Mouse (Mus musculus) CH12.LX (cell line): ENCODE results near the gene Mrpl48.

ENCODE experiments used
- CHD2 ChIP-seq: IDR thresholded peaks from 2 replicates; pipeline ENCODE4 v1.6.1; 2011; ENCODE audit warnings: low read length, improper control_type of control experiment
- CTCF ChIP-seq, 2 experiments: IDR thresholded peaks in 1 of 2; conservative IDR thresholded peaks in 1 of 2; 2 replicates each; pipeline ENCODE4 v1.5.1; 2011 to 2012; ENCODE audit warnings: low read depth in 2 of 2, low read length in 2 of 2, improper control_type of control experiment in 1 of 2, inconsistent platforms in 1 of 2, mild to moderate bottlenecking in 1 of 2, moderate library complexity in 1 of 2
- IRF4 ChIP-seq: IDR thresholded peaks from 2 replicates; pipeline ENCODE4 v1.6.1; 2014; ENCODE audit warnings: low read depth, mild to moderate bottlenecking, inconsistent platforms, low read length, improper control_type of control experiment

- TF ChIP-seq CTCF (conservative IDR thresholded peaks at IDR 0.05 in 1 of 2, IDR thresholded peaks at IDR 0.05 in 1 of 2; ENCODE audit: low read depth in 2 of 2, low read length in 2 of 2): no peak
- no peak for TF ChIP-seq IRF4
- TF ChIP-seq CHD2: no peak
Observed at GRCm38 (mm10) chr7:100653480-100654266, 45.6 kb upstream of the Mrpl48 start.
